Mouse (Mus musculus) lung, adult 2 months (tissue): ENCODE measurements around the gene Recql.

Source experiments
- CTCF ChIP-seq: fragments of 200-500 bp; IDR thresholded peaks from 2 replicates; pipeline ENCODE4 v1.5.1; 2011; ENCODE audit warnings: mild to moderate bottlenecking, low read length, control low read depth; ENCODE audit not compliant: insufficient read depth
- POLR2A ChIP-seq: fragments of 200-500 bp; IDR thresholded peaks from 2 replicates; pipeline ENCODE4 v1.6.1; 2011; ENCODE audit warnings: low read depth, mild to moderate bottlenecking, control low read depth, low read length, borderline replicate concordance; ENCODE audit errors: extremely low read depth

DNA sequence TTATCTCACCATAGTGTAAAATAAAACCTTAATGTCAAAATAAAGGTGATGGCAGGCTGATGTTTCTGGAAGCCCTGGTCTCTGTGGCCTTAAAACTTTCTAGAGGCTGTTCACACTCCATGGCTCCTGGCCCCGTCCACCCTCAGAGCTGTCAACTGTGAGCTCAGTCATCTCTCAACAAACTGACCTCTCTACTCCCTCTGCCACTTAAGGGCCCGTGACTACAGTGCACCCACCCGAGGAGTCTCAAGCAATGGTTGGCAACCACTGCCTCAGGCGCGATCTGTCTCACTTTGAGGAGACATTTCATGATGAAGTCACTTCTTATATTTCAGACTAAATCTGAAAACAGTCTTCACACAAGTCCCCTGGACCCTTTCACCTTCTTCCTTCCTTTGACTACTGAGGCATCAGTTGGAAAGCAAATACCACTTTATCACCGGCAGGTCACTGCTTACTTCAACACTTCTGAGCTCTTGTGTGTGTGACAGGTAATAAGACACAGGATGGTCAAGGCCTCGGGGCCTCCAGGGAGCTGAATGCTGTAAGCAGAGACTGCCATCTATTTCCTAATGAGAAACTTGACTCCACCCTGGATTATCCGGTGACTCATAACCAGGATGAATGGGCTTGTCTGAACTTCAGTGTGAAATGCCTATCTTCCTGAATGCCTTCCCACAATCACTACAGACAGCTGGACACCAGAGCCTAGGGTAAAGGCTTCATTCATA lies 21.0 kb downstream of the Recql start:
- TF ChIP-seq CTCF (no peak), POLR2A (no peak)
